Mouse (Mus musculus): ENCODE measurements at regions not wholly inside any gene's neighbourhood (a gene's known extent, or its start where the extent isn't known, plus 50 kb on each side); places are given as distances from the start of the nearest gene placed in this dataset.
"Not testable (repeated sequence)": the region's sequence is repeated elsewhere in the genome, so short reads cannot be mapped to it uniquely, and the experiment has no call there.

GRCm38 (mm10) chr8:31518903-31519302, 1909.6 kb upstream of the 5930422O12Rik start:
- no peak for DNase-seq

GRCm38 (mm10) chr8:31520991-31521448, 1907.5 kb upstream of the 5930422O12Rik start:
- peak; percentile 73 to 93 for DNase-seq

DNA sequence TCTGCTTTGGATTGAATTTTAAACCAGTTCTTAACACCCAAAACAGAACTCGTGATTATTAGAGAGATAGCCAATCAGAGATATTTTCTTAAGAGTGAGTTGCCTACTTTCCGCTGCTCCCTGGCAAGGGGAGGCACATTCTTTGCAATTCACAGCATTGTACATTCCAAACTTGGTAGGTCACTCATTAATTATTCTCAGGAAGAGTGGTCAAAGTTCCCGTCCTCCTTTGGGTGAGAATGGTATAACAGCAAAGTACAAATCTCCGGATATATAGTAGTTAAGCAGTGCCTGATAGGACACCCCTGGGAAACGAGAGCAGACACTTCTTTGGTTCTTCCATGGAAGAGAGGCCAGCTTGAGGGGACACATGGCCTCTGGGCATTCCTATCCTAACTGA, 1903.4 kb upstream of the 5930422O12Rik start:
- peak; percentile 56 to 86 for DNase-seq

- DNase-seq = no peak
Observed at GRCm38 (mm10) chr8:31539251-31539650, 1889.3 kb upstream of the 5930422O12Rik start.

- DNase-seq = no peak
Observed at GRCm38 (mm10) chr8:31541646-31542045, 1886.9 kb upstream of the 5930422O12Rik start.

- DNase-seq = no peak
Observed at GRCm38 (mm10) chr8:31574136-31574535, 1854.4 kb upstream of the 5930422O12Rik start.

- no peak for DNase-seq
Observed at GRCm38 (mm10) chr8:31576129-31576528, 1852.4 kb upstream of the 5930422O12Rik start.

GRCm38 (mm10) chr8:31584661-31585060, 1843.8 kb upstream of the 5930422O12Rik start:
- no peak for DNase-seq

- DNase-seq = peak; percentile 6 to 12
Observed at GRCm38 (mm10) chr8:31599536-31599935, 1829.0 kb upstream of the 5930422O12Rik start.

DNA sequence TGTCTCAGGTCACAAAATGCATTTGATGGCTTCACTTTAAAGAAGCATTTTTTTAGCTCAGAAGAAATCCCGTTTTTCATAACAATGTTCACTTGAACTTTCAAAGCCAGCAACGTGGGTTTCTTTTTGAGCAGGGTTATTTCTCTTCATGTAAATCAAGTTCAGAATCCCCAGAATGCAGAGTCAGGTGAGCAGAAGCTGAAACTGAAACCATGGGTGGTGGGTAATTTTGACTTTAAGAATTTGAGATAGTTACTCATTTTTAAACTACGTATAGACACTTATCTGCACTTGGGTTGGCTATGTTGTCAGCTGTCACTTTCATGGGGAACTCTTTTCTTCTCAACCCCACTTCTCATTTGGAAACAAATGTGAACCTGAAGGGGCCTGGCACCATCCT, 1827.5 kb upstream of the 5930422O12Rik start:
- no peak for DNase-seq

- DNase-seq = no peak
Observed at GRCm38 (mm10) chr8:31616501-31616900, 1812.0 kb upstream of the 5930422O12Rik start.

DNA sequence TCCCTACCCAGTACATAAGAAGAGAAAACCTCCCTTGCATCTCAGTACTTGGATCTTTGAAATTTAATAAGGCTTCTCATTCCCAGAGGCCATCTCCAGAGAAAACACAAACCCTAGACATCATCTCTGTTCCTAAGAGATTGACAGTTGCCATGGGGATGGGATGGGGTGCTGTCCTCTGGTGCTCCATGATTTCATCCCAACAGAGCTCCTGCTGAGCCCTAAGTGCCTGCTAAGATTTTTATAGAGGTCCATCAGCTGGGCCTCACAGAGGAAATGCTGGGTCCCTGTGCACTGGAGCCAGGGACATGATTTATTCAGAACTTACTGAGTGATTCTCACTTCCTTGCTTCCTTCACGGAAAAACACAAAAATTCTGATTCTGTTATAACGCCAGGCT, 1800.8 kb upstream of the 5930422O12Rik start:
- DNase-seq = no peak

GRCm38 (mm10) chr8:31628146-31628545, 1800.4 kb upstream of the 5930422O12Rik start:
- DNase-seq = no peak

GRCm38 (mm10) chr8:31638417-31638816, 1790.1 kb upstream of the 5930422O12Rik start:
- DNase-seq = no peak

GRCm38 (mm10) chr8:31663717-31664116, 1764.8 kb upstream of the 5930422O12Rik start:
- DNase-seq = peak in 1 of 2 experiments; percentile 12

- no peak for DNase-seq
Observed at GRCm38 (mm10) chr8:31665485-31665884, 1763.0 kb upstream of the 5930422O12Rik start.

DNA sequence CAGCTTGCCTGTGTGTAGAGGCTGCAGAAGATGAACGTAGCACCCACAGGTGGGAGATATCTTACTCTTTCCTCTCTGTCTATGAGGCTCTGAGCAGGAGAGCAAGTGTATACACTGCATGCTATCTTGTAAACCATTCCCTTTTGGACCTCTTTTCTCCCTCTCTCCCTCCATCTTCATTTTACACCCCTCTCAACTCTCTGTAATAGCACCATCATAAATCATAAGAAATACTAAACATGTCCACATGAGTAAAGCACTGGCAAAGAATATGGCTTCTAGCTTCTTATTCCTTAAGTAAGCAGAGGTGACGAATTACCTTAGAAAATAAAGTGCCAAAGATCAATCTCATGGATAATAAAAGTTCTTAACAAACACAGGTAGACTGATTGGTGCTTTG, 1724.3 kb upstream of the 5930422O12Rik start:
- DNase-seq = no peak

DNA sequence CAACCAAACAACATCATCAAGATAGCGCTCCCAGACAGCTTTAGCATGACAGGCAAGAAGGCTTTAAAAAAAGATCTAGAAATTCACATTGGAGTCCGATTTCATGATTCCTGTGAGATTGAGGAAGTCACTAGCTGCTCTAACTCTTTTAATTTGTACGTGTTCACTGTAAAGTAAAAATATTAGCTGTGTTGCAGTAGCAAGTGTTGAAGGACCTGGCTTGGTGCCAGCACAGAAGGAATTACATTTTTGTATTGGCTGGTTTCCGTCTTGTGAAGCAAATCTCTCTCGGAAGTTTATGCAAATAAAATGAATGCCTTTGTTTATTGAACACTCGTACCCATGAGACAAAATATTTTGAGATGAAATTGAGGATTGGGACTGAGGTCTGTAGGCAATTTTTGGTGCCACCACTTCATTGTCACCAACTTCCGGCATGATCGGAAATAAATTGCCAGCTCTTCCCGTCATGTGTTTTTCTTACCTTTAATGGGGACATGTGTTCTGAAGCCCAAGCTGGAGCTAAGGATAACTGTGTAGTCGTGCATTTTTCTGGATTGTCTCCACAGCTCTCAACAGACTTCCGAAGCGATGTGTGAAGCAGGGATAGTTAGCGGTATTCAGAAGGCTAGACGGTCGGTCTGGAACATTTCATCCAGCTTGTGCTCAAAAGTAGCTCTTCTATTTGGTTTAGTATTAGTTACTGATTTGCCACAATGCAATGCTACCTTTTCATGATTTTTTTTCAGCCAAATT, 1715.0 kb upstream of the 5930422O12Rik start:
- DNase-seq = no peak

- DNase-seq = no peak
Observed at GRCm38 (mm10) chr8:31714077-31714458, 1714.4 kb upstream of the 5930422O12Rik start.

GRCm38 (mm10) chr8:31720021-31720420, 1708.5 kb upstream of the 5930422O12Rik start:
- DNase-seq = no peak

DNA sequence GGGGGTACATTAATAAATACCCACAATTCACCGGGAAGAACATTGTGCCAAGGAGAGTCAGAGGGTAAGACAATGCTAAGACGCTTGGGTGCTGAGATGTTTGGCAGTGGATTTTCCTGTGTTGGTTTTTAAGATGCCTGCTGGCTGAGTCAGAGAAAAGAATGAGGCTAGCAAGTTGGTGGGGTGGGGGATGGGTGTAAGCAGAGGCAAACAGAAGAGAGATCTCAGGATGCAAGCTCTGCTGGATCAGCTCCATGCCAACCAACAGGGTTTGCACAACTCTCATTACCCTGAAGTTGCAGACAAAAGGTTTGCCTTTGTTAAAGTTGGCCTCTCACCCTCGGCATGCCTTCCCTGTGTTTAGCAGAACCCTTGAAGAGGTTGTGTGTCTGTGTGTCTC, 1707.9 kb upstream of the 5930422O12Rik start:
- DNase-seq = no peak

DNA sequence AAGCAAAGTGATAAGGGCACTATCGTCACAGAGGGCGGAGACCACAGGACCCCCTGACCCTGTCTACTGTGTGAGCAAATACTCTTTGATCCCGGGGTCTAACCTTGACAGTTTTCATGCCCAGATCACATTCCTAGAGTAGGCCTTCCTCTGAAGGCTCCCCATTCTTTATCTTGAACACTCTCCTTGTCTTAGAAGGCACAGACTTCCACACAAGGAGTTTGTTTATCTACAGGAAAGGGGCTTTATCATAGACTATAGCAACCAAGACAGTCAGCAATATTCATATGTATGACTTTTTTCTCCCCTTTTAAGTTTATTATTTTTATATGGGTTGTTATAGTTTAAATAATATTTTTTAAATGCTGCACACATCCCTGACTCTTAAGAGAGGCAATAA, 1703.1 kb upstream of the 5930422O12Rik start:
- no peak for DNase-seq

DNA sequence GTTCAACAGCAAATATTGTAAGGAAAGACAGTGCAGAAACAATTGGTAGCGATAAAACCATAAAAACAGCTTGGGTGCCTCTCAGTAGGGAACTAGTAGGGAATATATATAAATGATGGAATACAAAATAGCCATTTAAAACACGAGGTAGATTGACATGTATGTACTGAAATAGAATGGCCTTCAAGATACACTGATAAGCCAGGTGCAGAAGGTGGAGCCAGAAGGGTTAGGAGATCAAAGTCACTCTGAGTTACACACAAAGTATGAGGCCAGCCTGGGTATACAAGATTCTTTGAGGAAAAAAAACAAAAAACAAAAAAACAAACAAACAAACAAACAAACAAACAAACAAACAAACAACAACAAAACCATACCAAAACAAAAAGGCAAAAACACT, 1692.9 kb upstream of the 5930422O12Rik start:
- DNase-seq = no peak

DNA sequence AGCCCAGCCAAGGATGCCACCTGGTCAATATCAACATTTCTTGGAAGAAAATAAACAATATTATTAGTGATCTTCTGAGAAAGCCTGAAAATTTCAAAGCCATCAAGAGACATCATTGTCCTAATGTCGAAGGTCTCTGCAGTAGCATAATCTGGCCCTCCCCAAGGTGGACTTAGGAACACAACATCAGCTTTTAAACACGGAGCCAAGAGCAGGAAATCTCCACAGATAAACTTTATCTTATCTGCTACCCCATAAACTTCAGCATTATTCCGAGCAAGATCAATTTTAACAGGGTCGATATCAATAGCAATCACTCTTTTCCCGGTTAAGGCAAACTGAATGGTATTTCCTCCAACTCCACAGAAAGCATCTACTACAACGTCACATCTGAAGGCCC, 1691.2 kb upstream of the 5930422O12Rik start:
- DNase-seq = not testable (repeated sequence)

DNA sequence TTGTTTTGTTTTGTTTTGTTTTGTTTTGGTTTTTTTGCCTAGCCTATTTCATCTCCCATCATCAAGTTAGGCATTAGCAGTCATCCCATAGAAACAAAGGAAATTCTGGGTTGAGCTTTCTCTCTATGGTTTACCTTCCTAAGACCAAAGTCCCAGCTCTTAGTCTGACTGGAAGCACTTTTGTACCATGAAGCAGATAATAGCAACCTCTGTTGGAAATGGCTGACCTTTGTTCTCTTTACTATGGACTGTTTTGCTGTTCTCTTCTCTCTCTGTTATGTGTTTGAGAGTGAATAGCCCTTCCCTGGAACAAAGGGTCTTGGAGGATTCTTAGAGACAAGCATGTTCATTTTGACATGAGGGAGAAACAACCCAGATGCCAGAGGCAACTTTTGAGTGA, 1681.7 kb upstream of the 5930422O12Rik start:
- no peak for DNase-seq
